Mouse (Mus musculus): ENCODE measurements around the gene Emx2.

Gene Emx2

GRCm38 (mm10) chr19:59457951-59458742 lies at the start of gene Emx2:
Gene Emx2, plus strand, starts transcription at chr19:59458372.
- no peak for DNase-seq

GRCm38 (mm10) chr19:59414128-59414527 lies 44.0 kb upstream of the Emx2 start:
- DNase-seq = no peak

GRCm38 (mm10) chr19:59418024-59418423 lies 40.1 kb upstream of the Emx2 start:
- peak; percentile 60 to 65 for DNase-seq

GRCm38 (mm10) chr19:59418671-59419070 lies 39.5 kb upstream of the Emx2 start:
- DNase-seq = no peak

GRCm38 (mm10) chr19:59422393-59422792 lies 35.8 kb upstream of the Emx2 start:
- DNase-seq = no peak

- DNase-seq = no peak
Observed at GRCm38 (mm10) chr19:59423685-59424084, 34.5 kb upstream of the Emx2 start.

GRCm38 (mm10) chr19:59424975-59425374 lies 33.2 kb upstream of the Emx2 start:
- no peak for DNase-seq

- DNase-seq = no peak
Observed at GRCm38 (mm10) chr19:59432286-59432685, 25.9 kb upstream of the Emx2 start.

GRCm38 (mm10) chr19:59450561-59451135 lies 7.5 kb upstream of the Emx2 start:
- no peak for DNase-seq

- DNase-seq = no peak
Observed at GRCm38 (mm10) chr19:59451441-59451951, 6.7 kb upstream of the Emx2 start.

- DNase-seq = no peak
Observed at GRCm38 (mm10) chr19:59452321-59452720, 5.9 kb upstream of the Emx2 start.

- DNase-seq = no peak
Observed at GRCm38 (mm10) chr19:59453591-59453990, 4.6 kb upstream of the Emx2 start.

GRCm38 (mm10) chr19:59454196-59454595 lies 4.0 kb upstream of the Emx2 start:
- DNase-seq = peak; percentile 38 to 39

- DNase-seq = no peak
Observed at GRCm38 (mm10) chr19:59455671-59456070, 2.5 kb upstream of the Emx2 start.

- no peak for DNase-seq
Observed at GRCm38 (mm10) chr19:59457011-59457945, 894 bp upstream of the Emx2 start.

GRCm38 (mm10) chr19:59458743-59459135 lies 567 bp downstream of the Emx2 start:
- no peak for DNase-seq

- peak in 1 of 2 experiments; percentile 9 for DNase-seq
Observed at GRCm38 (mm10) chr19:59459158-59459781, 1.1 kb downstream of the Emx2 start.

- DNase-seq = no peak
Observed at GRCm38 (mm10) chr19:59459811-59460241, 1.7 kb downstream of the Emx2 start.

GRCm38 (mm10) chr19:59460328-59461115 lies 2.4 kb downstream of the Emx2 start:
- no peak for DNase-seq

GRCm38 (mm10) chr19:59461481-59462421 lies 3.6 kb downstream of the Emx2 start:
- no peak for DNase-seq
